Mouse (Mus musculus) C2C12 (cell line): ENCODE measurements around the gene Mnt. TPM values are rescaled to one million over a fixed set of nuclear protein-coding genes. Genes with fewer than 3 reads are reported as not detected.

ENCODE experiments used
- H3K27me3 ChIP-seq: one replicate; pipeline ENCODE4 v1.6.1; 2011; ENCODE audit not compliant: control insufficient read depth, insufficient read depth, insufficient read length
- H3K36me3 ChIP-seq: one replicate; pipeline ENCODE4 v1.6.1; 2011; ENCODE audit not compliant: control insufficient read depth, insufficient read depth
- H3K4me3 ChIP-seq: one replicate; pipeline ENCODE4 v1.5.1; 2011; ENCODE audit warnings: mild to moderate bottlenecking, control low read depth; ENCODE audit not compliant: poor library complexity, insufficient read depth, severe bottlenecking
- H3K79me2 ChIP-seq: one replicate; pipeline ENCODE4 v1.6.1; 2011; ENCODE audit not compliant: control insufficient read depth, insufficient read depth
- H3K79me3 ChIP-seq: one replicate; pipeline ENCODE4 v1.6.1; 2011; ENCODE audit warnings: low read depth, control low read depth
- H3ac ChIP-seq: one replicate; pipeline ENCODE3; 2011; ENCODE audit warnings: low read depth; ENCODE audit not compliant: control insufficient read depth, insufficient read length
- CEBPB ChIP-seq: IDR thresholded peaks from one replicate; pipeline ENCODE4 v1.6.1; 2011; ENCODE audit warnings: low read depth, mild to moderate bottlenecking, control low read depth, moderate library complexity
- CTCF ChIP-seq: IDR thresholded peaks from one replicate; pipeline ENCODE4 v1.5.1; 2011; ENCODE audit not compliant: control insufficient read depth, insufficient read depth, insufficient read length
- FOSL1 ChIP-seq: IDR thresholded peaks from one replicate; pipeline ENCODE4 v1.8.0; 2011; ENCODE audit warnings: mild to moderate bottlenecking, low read length; ENCODE audit not compliant: poor library complexity, insufficient read depth, severe bottlenecking
- MAX ChIP-seq: IDR thresholded peaks from one replicate; pipeline ENCODE4 v1.6.1; 2011; ENCODE audit warnings: mild to moderate bottlenecking, control low read depth
- MYOD1 ChIP-seq: IDR thresholded peaks from one replicate; pipeline ENCODE4 v1.6.1; 2011; ENCODE audit warnings: low read depth; ENCODE audit not compliant: control insufficient read depth, insufficient read length
- MYOG ChIP-seq: IDR thresholded peaks from one replicate; pipeline ENCODE4 v1.6.1; 2011; ENCODE audit not compliant: control insufficient read depth, insufficient read length; ENCODE audit errors: extremely low read depth
- USF1 ChIP-seq: IDR thresholded peaks from one replicate; pipeline ENCODE4 v1.6.1; 2011; ENCODE audit warnings: low read depth, mild to moderate bottlenecking, control low read depth, moderate library complexity
- polyA plus RNA-seq: library from polyadenylated mRNA; unstranded; fragments of >200 nt; fragmentation: generic; extraction: Trizol; gene quantifications from one replicate; pipeline ENCODE4 v1.2.1, GENCODE M21; 2012; ENCODE audit warnings: missing spikeins

Gene Mnt
- polyA plus RNA-seq, 1 experiment, result 7.5 TPM

- H3K4me3 ChIP-seq, result no peak overlapping the region
Observed at GRCm38 (mm10) chr11:74845784-74846183, 15.1 kb downstream of the Mnt start.

GRCm38 (mm10) chr11:74847919-74848521, 17.3 kb downstream of the Mnt start:
- Histone ChIP-seq H3K79me3 (no peaks in the 10 kb centered on the region), H3K79me2 (no peaks in the 10 kb centered on the region), H3K27me3 (no peaks in the 10 kb centered on the region), H3K4me3 (no peak overlapping the region), H3ac (no peak overlapping the region), H3K36me3 (peaks cover 5% of the 10 kb centered on the region)
- TF ChIP-seq MAX (no peak), CTCF (peak; percentile 71)

More at GRCm38 (mm10) chr11:74845784-74846183, 15.1 kb downstream of the Mnt start:
- TF ChIP-seq FOSL1, result no peak
- no peaks in the 10 kb centered on the region for H3K79me2 ChIP-seq
- peaks cover 8% of the 10 kb centered on the region for H3K36me3 ChIP-seq
- H3K79me3 ChIP-seq, result peaks cover 2% of the 10 kb centered on the region
- H3ac ChIP-seq, result no peak overlapping the region
- H3K27me3 ChIP-seq, result no peaks in the 10 kb centered on the region

GRCm38 (mm10) chr11:74850998-74851661, 20.4 kb downstream of the Mnt start:
- H3K36me3 ChIP-seq, result no peaks in the 10 kb centered on the region
- no peaks in the 10 kb centered on the region for H3K79me2 ChIP-seq
- H3K79me3 ChIP-seq, result no peaks in the 10 kb centered on the region
- TF ChIP-seq MAX, result no peak
- TF ChIP-seq CTCF, result no peak
- TF ChIP-seq CEBPB, result no peak
- TF ChIP-seq FOSL1, result no peak
- TF ChIP-seq MYOD1, result no peak
- no peak for TF ChIP-seq MYOG
- TF ChIP-seq USF1, result no peak
- H3ac ChIP-seq, result no peak overlapping the region
- H3K27me3 ChIP-seq, result no peaks in the 10 kb centered on the region
- no peak overlapping the region for H3K4me3 ChIP-seq

- Histone ChIP-seq H3K4me3 (no peak overlapping the region), H3K27me3 (no peaks in the 10 kb centered on the region), H3ac (no peak overlapping the region), H3K79me2 (no peaks in the 10 kb centered on the region), H3K79me3 (no peaks in the 10 kb centered on the region), H3K36me3 (no peaks in the 10 kb centered on the region)
- TF ChIP-seq USF1 (no peak), FOSL1 (no peak), MYOG (no peak), MAX (no peak), MYOD1 (no peak), CEBPB (no peak), CTCF (no peak)
Observed at GRCm38 (mm10) chr11:74857756-74858155, 27.0 kb downstream of the Mnt start.

- Histone ChIP-seq H3K36me3 (no peaks in the 10 kb centered on the region), H3K4me3 (no peak overlapping the region), H3ac (no peak overlapping the region), H3K79me2 (no peaks in the 10 kb centered on the region), H3K79me3 (no peaks in the 10 kb centered on the region), H3K27me3 (no peaks in the 10 kb centered on the region)
- TF ChIP-seq CTCF (no peak), CEBPB (no peak), MYOD1 (no peak), MYOG (no peak), USF1 (no peak), MAX (no peak)
Observed at GRCm38 (mm10) chr11:74862129-74862528, 31.4 kb downstream of the Mnt start.

- H3K79me3 ChIP-seq, result no peaks in the 10 kb centered on the region
- H3K4me3 ChIP-seq, result no peak overlapping the region
- H3K79me2 ChIP-seq, result no peaks in the 10 kb centered on the region
- H3K36me3 ChIP-seq, result no peaks in the 10 kb centered on the region
- TF ChIP-seq MYOG (no peak), CTCF (peak; percentile 4)
- no peak overlapping the region for H3ac ChIP-seq
- H3K27me3 ChIP-seq, result no peaks in the 10 kb centered on the region
Observed at GRCm38 (mm10) chr11:74863471-74863870, 32.8 kb downstream of the Mnt start.
